Mouse (Mus musculus): ENCODE data around the gene Lrrc26. TPM values are rescaled to one million over a fixed set of nuclear protein-coding genes. Genes with fewer than 3 reads are reported as not detected.
"Not testable (repeated sequence)": the region's sequence is repeated elsewhere in the genome, so short reads cannot be mapped to it uniquely, and the experiment has no call there.

The Lrrc26 gene
- not detected for total RNA-seq (2021)

- DNase-seq: peak; percentile 69
These were observed at the start of gene Lrrc26 for GRCm38 (mm10) chr2:25289651-25290050. Gene Lrrc26, plus strand, starts transcription at chr2:25289915.

- no peak for DNase-seq
These were observed 49.4 kb upstream of the Lrrc26 start for GRCm38 (mm10) chr2:25240310-25240709.

GRCm38 (mm10) chr2:25240723-25241437 is 48.8 kb upstream of the Lrrc26 start:
- DNase-seq: peak; percentile 59

- DNase-seq: no peak
These were observed 48.3 kb upstream of the Lrrc26 start for GRCm38 (mm10) chr2:25241438-25241775.

- no peak for DNase-seq
These were observed 47.6 kb upstream of the Lrrc26 start, which contains the start of the genes Rnf208 and Cysrt1 for GRCm38 (mm10) chr2:25242101-25242506. Gene Rnf208, plus strand, starts transcription at chr2:25242255. Gene Cysrt1, minus strand, starts transcription at chr2:25242452.

- no peak for DNase-seq
These were observed 46.4 kb upstream of the Lrrc26 start for GRCm38 (mm10) chr2:25243342-25243741.

GRCm38 (mm10) chr2:25244144-25244543 is 45.6 kb upstream of the Lrrc26 start:
- DNase-seq: no peak

- no peak for DNase-seq
These were observed 43.3 kb upstream of the Lrrc26 start, which contains the start of gene AL732309.1 for GRCm38 (mm10) chr2:25246183-25247072. Gene AL732309.1, minus strand, starts transcription at chr2:25246863.

GRCm38 (mm10) chr2:25252331-25252730 is 37.4 kb upstream of the Lrrc26 start:
- no peak for DNase-seq

GRCm38 (mm10) chr2:25255284-25255779 is 34.4 kb upstream of the Lrrc26 start, which contains the start of gene Tmem203:
Gene Tmem203, plus strand, starts transcription at chr2:25255439.
- peak; percentile 88 for DNase-seq

GRCm38 (mm10) chr2:25256443-25257109 is 33.1 kb upstream of the Lrrc26 start:
- peak; percentile 67 for DNase-seq

- DNase-seq: not testable (repeated sequence)
These were observed 32.5 kb upstream of the Lrrc26 start for GRCm38 (mm10) chr2:25257250-25257649.

- DNase-seq: no peak
These were observed 30.8 kb upstream of the Lrrc26 start for GRCm38 (mm10) chr2:25258887-25259286.

GRCm38 (mm10) chr2:25261870-25262269 is 27.8 kb upstream of the Lrrc26 start:
- DNase-seq: no peak

- peak; percentile 93 for DNase-seq
These were observed 27.4 kb upstream of the Lrrc26 start, which contains the start of gene Tprn for GRCm38 (mm10) chr2:25262291-25262767. Gene Tprn, plus strand, starts transcription at chr2:25262618.

- peak; percentile 36 for DNase-seq
These were observed 26.7 kb upstream of the Lrrc26 start for GRCm38 (mm10) chr2:25262795-25263622.

GRCm38 (mm10) chr2:25263623-25264285 is 26.0 kb upstream of the Lrrc26 start:
- no peak for DNase-seq

- no peak for DNase-seq
These were observed 25.4 kb upstream of the Lrrc26 start for GRCm38 (mm10) chr2:25264286-25264660.

GRCm38 (mm10) chr2:25264851-25265250 is 24.9 kb upstream of the Lrrc26 start:
- no peak for DNase-seq

- no peak for DNase-seq
These were observed 23.6 kb upstream of the Lrrc26 start for GRCm38 (mm10) chr2:25265897-25266656.

Data from heart, postnatal 4 days (tissue).